Mouse (Mus musculus): ENCODE data around the gene Dusp6. TPM values are rescaled to one million over a fixed set of nuclear protein-coding genes. Genes with fewer than 3 reads are reported as not detected.

Dusp6 gene
- total RNA-seq, 4 experiments from 2014 or later, result 7.3 to 9.8 (median 8.5) TPM

Other genes starting within 250 kb of the Dusp6 start
- 1 to 10 TPM; 2.4 to 5.5 (median 3.7) TPM for gene Poc1b, start 156.2 kb upstream of the Dusp6 start, total RNA-seq (2022)
- gene Galnt4, start 155.1 kb upstream of the Dusp6 start, total RNA-seq (2022), result 1 to 10 TPM in 2 of 4 experiments, under 1 TPM in 2; 0.80 to 1.3 (median 1.1) TPM
- not detected for gene Phxr2, start 136.9 kb upstream of the Dusp6 start, total RNA-seq (2022)